Mouse (Mus musculus) heart, postnatal 0 days (tissue): Measurements from ENCODE around the gene Il13.
A peak's percentile ranks its signal among the peaks of the same experiment; 100 is the strongest.

Experiments
- CTCF ChIP-seq: IDR thresholded peaks from 2 replicates; pipeline ENCODE4 v1.5.1; 2016; ENCODE audit warnings: antibody characterized with exemption, control low read depth, low read depth
- EP300 ChIP-seq: IDR thresholded peaks from 2 replicates; pipeline ENCODE4 v1.6.1; 2016; ENCODE audit warnings: antibody characterized with exemption, low read depth

DNA sequence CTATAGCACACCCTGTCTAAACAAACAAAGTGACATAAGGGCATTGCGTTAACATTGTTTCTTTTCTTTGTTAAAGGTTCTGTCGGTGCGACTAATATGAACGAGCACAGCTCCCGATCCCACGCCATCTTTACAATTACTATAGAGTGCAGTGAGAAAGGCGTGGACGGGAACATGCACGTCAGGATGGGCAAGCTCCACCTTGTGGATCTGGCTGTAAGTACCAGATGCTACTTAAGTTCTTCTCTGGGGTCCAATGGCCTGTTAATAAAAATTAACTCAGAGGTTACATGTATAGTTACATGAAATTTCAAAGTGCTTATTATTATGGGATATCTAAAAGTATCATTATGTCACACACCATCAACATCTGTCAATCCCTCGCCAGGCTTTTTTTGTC, 51.4 kb downstream of the Il13 start:
- TF ChIP-seq CTCF (peak; percentile 36), EP300 (no peak)
